Comparison of ENCODE assay signal across 20 mouse cellular contexts in genomic region chr6:75799546-75799945, GRCm38 (mm10).
DNase-seq lines count a peak whose midpoint lies in the region; ATAC-seq and TF ChIP-seq lines count a peak whose summit lies in the region.
"Had no signal": no experiment of that assay in that cellular context is flagged by ENCODE, and none has a peak within 500 bp of the region (broad histone marks: within the 10 kb centered on the region; RNA-seq: fewer than 3 reads in every experiment).

No protein-coding gene starts in this region.

- no peak overlapping the region for H3K9ac ChIP-seq in midbrain, embryonic 13.5 days (replicated peaks)
- no peak overlapping the region for H3K9ac ChIP-seq in embryonic facial prominence, embryonic 11.5 days (replicated peaks; ENCODE audit: low read length)
- no peak overlapping the region for H3K9ac ChIP-seq in limb, embryonic 11.5 days (ENCODE audit: low read length)
- no peak overlapping the region for H3K9ac ChIP-seq in neural tube, embryonic 15.5 days (replicated peaks)
- no peak overlapping the region for H3K9ac ChIP-seq in heart, adult 2 months (ENCODE audit: low read depth, low read length)
- H3K9ac ChIP-seq: forebrain, embryonic 13.5 days; liver, embryonic 15.5 days; midbrain, embryonic 12.5 days; neural tube, embryonic 12.5 days had no signal

- 60% methylated on average over 2 of the region's 2 CpGs for WGBS in midbrain, embryonic 13.5 days
- WGBS in midbrain, embryonic 10.5 days, result 80% methylated on average over 2 of the region's 2 CpGs
- 34% methylated on average over 2 of the region's 2 CpGs for WGBS in embryonic facial prominence, embryonic 11.5 days
- WGBS in limb, embryonic 11.5 days, result 28% methylated on average over 2 of the region's 2 CpGs
- 36% methylated on average over 2 of the region's 2 CpGs for WGBS in neural tube, embryonic 15.5 days
- whole genome bisulfite sequencing in heart, adult 2 months, result 56% methylated on average over 2 of the region's 2 CpGs

- H3K79me2 ChIP-seq in heart, adult 2 months (replicated peaks; ENCODE audit: control insufficient read depth, insufficient read depth, low read length), result no peaks in the 10 kb centered on the region

- H3K36me3 ChIP-seq in midbrain, embryonic 13.5 days, result no peaks in the 10 kb centered on the region
- no peaks in the 10 kb centered on the region for H3K36me3 ChIP-seq in midbrain, embryonic 10.5 days
- H3K36me3 ChIP-seq in embryonic facial prominence, embryonic 11.5 days (replicated peaks; ENCODE audit: control insufficient read depth, insufficient read depth, low read depth, low read length), result no peaks in the 10 kb centered on the region
- no peaks in the 10 kb centered on the region for H3K36me3 ChIP-seq in limb, embryonic 11.5 days (ENCODE audit: control insufficient read depth, insufficient read depth, low read length)
- H3K36me3 ChIP-seq in neural tube, embryonic 15.5 days, result no peaks in the 10 kb centered on the region
- no peaks in the 10 kb centered on the region for H3K36me3 ChIP-seq in heart, adult 2 months (ENCODE audit: control insufficient read depth, insufficient read depth, low read length)
- H3K36me3 ChIP-seq: liver, embryonic 15.5 days; midbrain, embryonic 12.5 days; neural tube, embryonic 12.5 days had no signal

- no peak overlapping the region for H3K4me3 ChIP-seq in midbrain, embryonic 13.5 days (replicated peaks)
- H3K4me3 ChIP-seq in midbrain, embryonic 10.5 days, result no peak overlapping the region
- H3K4me3 ChIP-seq in embryonic facial prominence, embryonic 11.5 days (ENCODE audit: low read depth, low read length), result no peak overlapping the region
- H3K4me3 ChIP-seq in limb, embryonic 11.5 days (ENCODE audit: low read depth, low read length), result no peak overlapping the region
- no peak overlapping the region for H3K4me3 ChIP-seq in neural tube, embryonic 15.5 days (replicated peaks)
- H3K4me3 ChIP-seq in heart, adult 2 months, result no peak overlapping the region
- H3K4me3 ChIP-seq: forebrain, embryonic 13.5 days; liver, embryonic 15.5 days; midbrain, embryonic 12.5 days; neural tube, embryonic 12.5 days had no signal

- TF ChIP-seq CTCF in heart, adult 2 months (IDR thresholded peaks at IDR 0.05), result no peak

- intact Hi-C loops in heart, adult 2 months (cut with DNase I), result no loop called here

- no peak for TF ChIP-seq POLR2A in heart, adult 2 months (IDR thresholded peaks at IDR 0.05; ENCODE audit: insufficient read depth, low read depth, low read length)

- TF ChIP-seq EP300 in heart, adult 2 months (IDR thresholded peaks at IDR 0.05; ENCODE audit: insufficient read depth, low read depth, low read length), result no peak

- no peak for DNase-seq in midbrain, embryonic 10.5 days (ENCODE audit: low spot score)
- DNase-seq in embryonic facial prominence, embryonic 11.5 days (ENCODE audit: low spot score), result peak; percentile 78
- peak; percentile 41 for DNase-seq in limb, embryonic 11.5 days (ENCODE audit: low spot score)
- no peak for DNase-seq in heart, adult 2 months
- no peak for DNase-seq in layer of hippocampus, adult 9-10 months (ENCODE audit: low spot score)
- DNase-seq: cerebellum, postnatal 14 days; gastrocnemius, postnatal 10 days; heart, postnatal 14 days; kidney, postnatal 10 days; layer of hippocampus, adult 9-11 months; lung, postnatal 14 days; retina, postnatal 1 day; thymus, adult 18-20 months had no signal

- no peaks in the 10 kb centered on the region for H3K4me1 ChIP-seq in midbrain, embryonic 13.5 days (replicated peaks)
- no peaks in the 10 kb centered on the region for H3K4me1 ChIP-seq in midbrain, embryonic 10.5 days
- H3K4me1 ChIP-seq in embryonic facial prominence, embryonic 11.5 days (ENCODE audit: control insufficient read depth, insufficient read depth, low read length), result no peaks in the 10 kb centered on the region
- H3K4me1 ChIP-seq in limb, embryonic 11.5 days (ENCODE audit: control insufficient read depth, insufficient read depth, low read length), result no peaks in the 10 kb centered on the region
- H3K4me1 ChIP-seq in neural tube, embryonic 15.5 days, result peaks cover 8% of the 10 kb centered on the region; the same call in 1 of the 2 replicates
- no peaks in the 10 kb centered on the region for H3K4me1 ChIP-seq in heart, adult 2 months (ENCODE audit: control insufficient read depth, insufficient read depth, low read length)
- H3K4me1 ChIP-seq: forebrain, embryonic 13.5 days; liver, embryonic 15.5 days; midbrain, embryonic 12.5 days; neural tube, embryonic 12.5 days had no signal

- no peak overlapping the region for H3K27ac ChIP-seq in midbrain, embryonic 13.5 days
- no peak overlapping the region for H3K27ac ChIP-seq in midbrain, embryonic 10.5 days (replicated peaks)
- H3K27ac ChIP-seq in embryonic facial prominence, embryonic 11.5 days (replicated peaks; ENCODE audit: low read depth, low read length), result no peak overlapping the region
- H3K27ac ChIP-seq in limb, embryonic 11.5 days (replicated peaks; ENCODE audit: low read depth, low read length), result no peak overlapping the region
- H3K27ac ChIP-seq in neural tube, embryonic 15.5 days (replicated peaks), result no peak overlapping the region; the same call in 1 of the 2 replicates
- no peak overlapping the region for H3K27ac ChIP-seq in heart, adult 2 months
- H3K27ac ChIP-seq: forebrain, embryonic 13.5 days; liver, embryonic 15.5 days; midbrain, embryonic 12.5 days; neural tube, embryonic 12.5 days had no signal

- peak; percentile 69; the same call in 1 of the 2 replicates for ATAC-seq in midbrain, embryonic 13.5 days
- ATAC-seq in embryonic facial prominence, embryonic 11.5 days (replicated peaks; ENCODE audit: insufficient number of reproducible peaks, low FRiP score, low TSS enrichment, low read depth), result 0 out of 2 replicates have a peak, but pooled peaks have one; percentile 80
- peak; percentile 82; the same call in 1 of the 2 replicates for ATAC-seq in limb, embryonic 11.5 days (ENCODE audit: insufficient number of reproducible peaks, low FRiP score, low TSS enrichment, low read depth)
- ATAC-seq in neural tube, embryonic 15.5 days (ENCODE audit: low FRiP score), result peak; percentile 83; the same call in 1 of the 2 replicates
- ATAC-seq: forebrain, embryonic 13.5 days; intestine, embryonic 16.5 days had no signal

- no peaks in the 10 kb centered on the region for H3K27me3 ChIP-seq in midbrain, embryonic 13.5 days
- no peaks in the 10 kb centered on the region for H3K27me3 ChIP-seq in midbrain, embryonic 10.5 days (ENCODE audit: low read depth, poor library complexity, severe bottlenecking)
- H3K27me3 ChIP-seq in embryonic facial prominence, embryonic 11.5 days (ENCODE audit: control insufficient read depth, insufficient read depth, low read length), result no peaks in the 10 kb centered on the region
- no peaks in the 10 kb centered on the region for H3K27me3 ChIP-seq in limb, embryonic 11.5 days (ENCODE audit: control insufficient read depth, insufficient read depth, low read length)
- H3K27me3 ChIP-seq in neural tube, embryonic 15.5 days (replicated peaks), result no peaks in the 10 kb centered on the region
- no peaks in the 10 kb centered on the region for H3K27me3 ChIP-seq in heart, adult 2 months (ENCODE audit: control insufficient read depth, insufficient read depth, low read length)
- H3K27me3 ChIP-seq: forebrain, embryonic 13.5 days; liver, embryonic 15.5 days; midbrain, embryonic 12.5 days; neural tube, embryonic 12.5 days had no signal

- H3K9me3 ChIP-seq in midbrain, embryonic 13.5 days, result no peaks in the 10 kb centered on the region
- no peaks in the 10 kb centered on the region for H3K9me3 ChIP-seq in midbrain, embryonic 10.5 days (replicated peaks)
- H3K9me3 ChIP-seq in embryonic facial prominence, embryonic 11.5 days (replicated peaks; ENCODE audit: control insufficient read depth, low read length), result no peaks in the 10 kb centered on the region
- H3K9me3 ChIP-seq in limb, embryonic 11.5 days (ENCODE audit: control insufficient read depth, low read length), result no peaks in the 10 kb centered on the region
- no peaks in the 10 kb centered on the region for H3K9me3 ChIP-seq in neural tube, embryonic 15.5 days (replicated peaks)
- H3K9me3 ChIP-seq: forebrain, embryonic 13.5 days; liver, embryonic 15.5 days; midbrain, embryonic 12.5 days; neural tube, embryonic 12.5 days had no signal

- no peak overlapping the region for H3K4me2 ChIP-seq in midbrain, embryonic 13.5 days (replicated peaks)
- H3K4me2 ChIP-seq in embryonic facial prominence, embryonic 11.5 days (ENCODE audit: low read depth, low read length), result no peak overlapping the region
- H3K4me2 ChIP-seq in limb, embryonic 11.5 days (ENCODE audit: low read depth, severe bottlenecking), result no peak overlapping the region
- H3K4me2 ChIP-seq in neural tube, embryonic 15.5 days, result no peak overlapping the region
- H3K4me2 ChIP-seq: forebrain, embryonic 13.5 days; liver, embryonic 15.5 days; midbrain, embryonic 12.5 days; neural tube, embryonic 12.5 days had no signal

Comparison
In these comparisons a context has a peak if more than half of its experiments do, and no peak if none do; other contexts are left out.
1. DNase-seq: peak in embryonic facial prominence, embryonic 11.5 days (single experiment) and limb, embryonic 11.5 days (single experiment); none in midbrain, embryonic 10.5 days (single experiment), heart, adult 2 months (0 of 2) and layer of hippocampus, adult 9-10 months (single experiment).
2. Peak in every context shown above with its lines, with median percentiles within 50 percentile points of each other: ATAC-seq.